Mouse (Mus musculus): ENCODE results near the gene Coro2b. TPM values are rescaled to one million over a fixed set of nuclear protein-coding genes. Genes with fewer than 3 reads are reported as not detected.

The Coro2b gene
- 17.5 and 30.7 TPM in 2 replicates for polyA plus RNA-seq (2016; fragmentation: Nextera tagmentation; extraction: Ambion mirVana)

DNA sequence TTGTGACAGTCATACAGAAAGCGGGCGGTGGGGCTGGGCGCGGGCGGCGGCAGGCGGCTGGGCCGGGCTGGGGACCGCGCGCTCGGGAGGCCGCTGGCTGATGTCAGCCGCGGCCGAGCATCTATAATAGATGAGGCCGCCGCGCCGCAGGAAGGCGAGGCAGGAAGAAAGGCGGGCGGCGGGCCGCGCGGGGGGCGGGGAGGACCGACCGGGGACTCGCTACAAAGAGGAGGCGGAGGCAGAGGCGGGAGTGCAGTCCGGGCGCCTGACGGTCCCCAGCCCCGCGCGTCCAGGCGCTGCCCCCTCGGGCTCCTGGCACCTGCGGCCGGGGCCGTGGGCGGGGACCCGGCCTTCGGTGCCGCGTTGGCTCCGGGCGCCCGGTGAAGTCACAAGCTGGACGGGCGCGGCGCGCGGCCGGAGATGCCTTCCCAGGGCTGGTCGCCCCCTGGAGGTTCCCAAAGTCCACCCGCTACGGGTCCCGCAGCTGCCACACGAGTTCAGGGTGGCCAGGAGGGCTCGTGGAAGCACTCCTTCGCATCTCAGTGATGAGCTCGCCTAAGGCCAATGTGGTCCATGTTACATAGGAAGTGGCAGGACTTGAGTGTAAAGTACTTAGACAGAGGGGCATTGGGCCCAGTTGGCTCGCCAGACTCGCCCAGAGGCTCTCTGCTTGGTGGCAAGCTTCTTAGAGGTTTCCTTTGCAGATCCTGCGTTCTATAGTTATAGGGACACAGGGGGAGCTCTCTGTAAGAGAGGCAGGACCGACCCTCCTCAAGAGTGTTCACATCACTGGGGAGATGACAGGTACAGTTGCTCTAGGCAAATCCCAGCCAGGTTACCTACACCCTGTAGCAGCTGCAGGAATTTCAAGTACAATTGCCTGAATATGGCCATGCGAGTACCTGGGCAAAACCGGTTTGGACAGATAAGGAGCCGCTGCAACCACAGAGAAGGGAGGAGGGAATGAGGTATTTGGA is at the start of gene Coro2b:
TSS of gene Coro2b (minus strand) at position 390 of the 977 bp plus-strand sequence.
- Histone ChIP-seq H3K4me1 (replicated peaks) (peaks cover 85% of the 10 kb centered on the region), H3K9me3 (no peaks in the 10 kb centered on the region), H3K4me3 (peak within 1 kb of the TSS; percentile 75), H3K27ac (peak within 1 kb of the TSS; percentile 96), H3K36me3 (no peaks in the 10 kb centered on the region), H3K27me3 (ENCODE audit: insufficient read depth, poor library complexity, severe bottlenecking) (peaks cover 47% of the 10 kb centered on the region)
- 1% methylated on average over 73 of the region's 74 CpGs for WGBS
- peak; percentile 74 for DNase-seq (ENCODE audit: low spot score)

DNA sequence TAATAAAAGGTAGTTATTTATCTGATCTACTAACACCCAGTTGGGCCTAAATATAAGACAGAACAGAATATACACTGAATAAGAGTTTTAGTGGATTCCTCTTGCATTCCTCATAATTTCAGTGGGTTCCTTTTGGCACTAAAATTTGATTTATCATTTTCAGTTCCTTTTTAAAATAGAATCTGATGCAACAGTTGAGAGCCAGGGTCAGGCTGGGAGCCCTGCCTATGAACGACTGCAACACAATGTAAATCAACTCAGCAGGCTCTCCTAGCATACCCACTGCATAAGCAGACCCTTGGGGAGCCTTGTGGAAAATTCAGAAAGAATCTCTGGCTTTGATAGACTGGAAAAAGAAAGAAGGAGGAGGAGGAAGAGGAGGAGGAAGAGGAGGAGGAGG is 40.7 kb upstream of the Coro2b start:
- Histone ChIP-seq H3K4me3 (no peak overlapping the region), H3K36me3 (no peaks in the 10 kb centered on the region), H3K27ac (no peak overlapping the region), H3K27me3 (ENCODE audit: insufficient read depth, poor library complexity, severe bottlenecking) (no peaks in the 10 kb centered on the region), H3K9me3 (no peaks in the 10 kb centered on the region), H3K4me1 (replicated peaks) (no peaks in the 10 kb centered on the region)
- WGBS = 68% methylated on average over 1 of the region's 1 CpGs
- DNase-seq (ENCODE audit: low spot score) = no peak

- Histone ChIP-seq H3K4me1 (replicated peaks) (no peaks in the 10 kb centered on the region), H3K4me3 (no peak overlapping the region), H3K27me3 (ENCODE audit: insufficient read depth, poor library complexity, severe bottlenecking) (no peaks in the 10 kb centered on the region), H3K9me3 (no peaks in the 10 kb centered on the region), H3K27ac (no peak overlapping the region), H3K36me3 (no peaks in the 10 kb centered on the region)
- WGBS = 83% methylated on average over 6 of the region's 6 CpGs
- no peak for DNase-seq (ENCODE audit: low spot score)
These were observed 32.3 kb upstream of the Coro2b start for GRCm38 (mm10) chr9:62569121-62569520.

GRCm38 (mm10) chr9:62567818-62568217 is 31.0 kb upstream of the Coro2b start:
- no peaks in the 10 kb centered on the region for H3K27me3 ChIP-seq (ENCODE audit: insufficient read depth, poor library complexity, severe bottlenecking)
- no peaks in the 10 kb centered on the region for H3K36me3 ChIP-seq
- WGBS = 94% methylated on average over 1 of the region's 1 CpGs
- DNase-seq (ENCODE audit: low spot score) = no peak
- no peaks in the 10 kb centered on the region for H3K4me1 ChIP-seq (replicated peaks)
- no peak overlapping the region for H3K27ac ChIP-seq
- H3K9me3 ChIP-seq = no peaks in the 10 kb centered on the region
- H3K4me3 ChIP-seq = no peak overlapping the region

DNA sequence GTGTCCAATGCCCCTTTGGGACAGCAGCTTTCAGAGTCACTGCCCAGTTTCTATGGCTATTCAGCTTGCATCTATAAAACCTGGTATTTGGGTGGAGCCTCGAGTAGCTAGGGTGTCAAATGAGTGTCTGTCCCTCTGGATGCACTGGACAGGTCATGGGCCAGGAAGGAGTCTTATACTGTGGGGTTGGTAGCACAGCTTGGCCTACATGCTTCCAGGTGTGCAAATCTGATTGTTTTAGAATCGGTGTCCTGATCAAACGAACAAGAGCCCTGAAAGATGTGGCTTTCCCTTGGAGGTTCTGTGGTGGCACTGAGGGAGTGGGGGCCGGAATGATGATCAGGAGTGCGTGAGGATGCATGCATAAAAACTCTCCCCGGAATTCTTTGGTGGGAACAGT is 25.4 kb upstream of the Coro2b start:
- 0 out of 2 replicates have a peak, but pooled peaks cover 3% of the 10 kb centered on the region for H3K27me3 ChIP-seq (ENCODE audit: insufficient read depth, poor library complexity, severe bottlenecking)
- H3K4me1 ChIP-seq (replicated peaks) = no peaks in the 10 kb centered on the region
- no peak overlapping the region for H3K4me3 ChIP-seq
- no peaks in the 10 kb centered on the region for H3K9me3 ChIP-seq
- no peaks in the 10 kb centered on the region for H3K36me3 ChIP-seq
- DNase-seq (ENCODE audit: low spot score) = peak; percentile 1
- no peak overlapping the region for H3K27ac ChIP-seq
- WGBS = 89% methylated on average over 6 of the region's 6 CpGs

DNA sequence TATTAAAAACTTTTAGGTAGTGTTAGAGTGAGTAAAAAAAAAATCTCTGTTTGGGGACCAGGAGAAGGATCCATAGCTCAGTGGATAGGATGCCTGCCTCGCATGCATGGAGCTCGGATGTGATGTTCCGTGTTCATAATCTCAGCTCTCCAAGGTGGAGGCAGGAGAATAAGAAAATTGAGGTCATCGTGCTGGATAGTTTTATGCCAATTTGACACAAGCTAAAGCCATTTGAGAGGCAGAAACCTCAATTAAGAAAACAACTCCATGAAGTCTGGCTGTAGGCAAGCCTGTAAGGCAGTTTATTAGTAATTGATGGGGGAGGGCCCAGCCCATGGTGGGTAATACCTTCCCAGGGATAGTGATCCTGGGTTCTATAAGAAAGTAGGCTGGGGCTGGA is 23.6 kb upstream of the Coro2b start:
- no peaks in the 10 kb centered on the region for H3K9me3 ChIP-seq
- H3K4me3 ChIP-seq = no peak overlapping the region
- WGBS = 93% methylated on average over 4 of the region's 4 CpGs
- H3K27me3 ChIP-seq (ENCODE audit: insufficient read depth, poor library complexity, severe bottlenecking) = 0 out of 2 replicates have a peak, but pooled peaks cover 3% of the 10 kb centered on the region
- no peak overlapping the region for H3K27ac ChIP-seq
- peaks cover under 1% of the 10 kb centered on the region for H3K4me1 ChIP-seq (replicated peaks)
- no peak for DNase-seq (ENCODE audit: low spot score)
- H3K36me3 ChIP-seq = no peaks in the 10 kb centered on the region

DNA sequence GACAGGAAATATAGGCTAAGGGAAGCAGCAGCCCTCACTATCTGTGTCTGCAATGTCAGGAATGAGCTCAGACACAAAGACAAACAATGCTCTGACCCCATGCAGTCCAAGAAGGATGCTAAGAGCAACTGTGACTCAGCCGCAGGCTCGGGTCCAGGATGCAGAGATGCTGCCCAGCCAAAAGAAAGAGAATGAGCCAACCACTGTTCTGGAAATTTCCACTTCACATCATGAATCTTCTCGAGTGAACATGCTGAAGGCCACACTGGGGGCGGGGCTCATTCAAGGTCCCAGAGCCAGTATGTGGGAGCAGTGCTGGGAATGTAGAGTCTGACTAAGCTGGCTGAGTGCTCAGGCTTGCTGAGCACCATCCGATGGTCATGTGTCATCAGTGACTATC is 23.2 kb upstream of the Coro2b start:
- DNase-seq (ENCODE audit: low spot score) = no peak
- H3K36me3 ChIP-seq = no peaks in the 10 kb centered on the region
- 0 out of 2 replicates have a peak, but pooled peaks cover 3% of the 10 kb centered on the region for H3K27me3 ChIP-seq (ENCODE audit: insufficient read depth, poor library complexity, severe bottlenecking)
- H3K9me3 ChIP-seq = no peaks in the 10 kb centered on the region
- 68% methylated on average over 5 of the region's 5 CpGs for WGBS
- H3K4me1 ChIP-seq (replicated peaks) = peaks cover 5% of the 10 kb centered on the region
- H3K4me3 ChIP-seq = no peak overlapping the region
- H3K27ac ChIP-seq = no peak overlapping the region

- WGBS = 89% methylated on average over 3 of the region's 3 CpGs
- Histone ChIP-seq H3K9me3 (no peaks in the 10 kb centered on the region), H3K4me3 (no peak overlapping the region), H3K27ac (no peak overlapping the region), H3K4me1 (replicated peaks) (peaks cover 11% of the 10 kb centered on the region), H3K27me3 (ENCODE audit: insufficient read depth, poor library complexity, severe bottlenecking) (0 out of 2 replicates have a peak, but pooled peaks cover 3% of the 10 kb centered on the region), H3K36me3 (no peaks in the 10 kb centered on the region)
- DNase-seq (ENCODE audit: low spot score) = no peak
These were observed 22.6 kb upstream of the Coro2b start for GRCm38 (mm10) chr9:62559446-62559845.

GRCm38 (mm10) chr9:62558058-62558457 is 21.2 kb upstream of the Coro2b start:
- Histone ChIP-seq H3K36me3 (no peaks in the 10 kb centered on the region), H3K27me3 (ENCODE audit: insufficient read depth, poor library complexity, severe bottlenecking) (0 out of 2 replicates have a peak, but pooled peaks cover 3% of the 10 kb centered on the region), H3K9me3 (no peaks in the 10 kb centered on the region), H3K4me3 (no peak overlapping the region), H3K27ac (no peak overlapping the region), H3K4me1 (replicated peaks) (peaks cover 22% of the 10 kb centered on the region)
- DNase-seq (ENCODE audit: low spot score) = no peak
- 91% methylated on average over 8 of the region's 8 CpGs for WGBS

- no peak overlapping the region for H3K27ac ChIP-seq
- H3K36me3 ChIP-seq = no peaks in the 10 kb centered on the region
- H3K4me1 ChIP-seq (replicated peaks) = peaks cover 22% of the 10 kb centered on the region
- 0 out of 2 replicates have a peak, but pooled peaks cover 3% of the 10 kb centered on the region for H3K27me3 ChIP-seq (ENCODE audit: insufficient read depth, poor library complexity, severe bottlenecking)
- DNase-seq (ENCODE audit: low spot score) = no peak
- 93% methylated on average over 6 of the region's 6 CpGs for WGBS
- no peaks in the 10 kb centered on the region for H3K9me3 ChIP-seq
- no peak overlapping the region for H3K4me3 ChIP-seq
These were observed 19.9 kb upstream of the Coro2b start for GRCm38 (mm10) chr9:62556748-62557147.

GRCm38 (mm10) chr9:62555258-62555856 is 18.5 kb upstream of the Coro2b start:
- no peak for DNase-seq (ENCODE audit: low spot score)
- no peaks in the 10 kb centered on the region for H3K36me3 ChIP-seq
- H3K27ac ChIP-seq = no peak overlapping the region
- peaks cover 3% of the 10 kb centered on the region; the same call in 1 of the 2 replicates for H3K27me3 ChIP-seq (ENCODE audit: insufficient read depth, poor library complexity, severe bottlenecking)
- H3K4me3 ChIP-seq = no peak overlapping the region
- H3K9me3 ChIP-seq = no peaks in the 10 kb centered on the region
- H3K4me1 ChIP-seq (replicated peaks) = peaks cover 30% of the 10 kb centered on the region
- WGBS = 69% methylated on average over 5 of the region's 5 CpGs

DNA sequence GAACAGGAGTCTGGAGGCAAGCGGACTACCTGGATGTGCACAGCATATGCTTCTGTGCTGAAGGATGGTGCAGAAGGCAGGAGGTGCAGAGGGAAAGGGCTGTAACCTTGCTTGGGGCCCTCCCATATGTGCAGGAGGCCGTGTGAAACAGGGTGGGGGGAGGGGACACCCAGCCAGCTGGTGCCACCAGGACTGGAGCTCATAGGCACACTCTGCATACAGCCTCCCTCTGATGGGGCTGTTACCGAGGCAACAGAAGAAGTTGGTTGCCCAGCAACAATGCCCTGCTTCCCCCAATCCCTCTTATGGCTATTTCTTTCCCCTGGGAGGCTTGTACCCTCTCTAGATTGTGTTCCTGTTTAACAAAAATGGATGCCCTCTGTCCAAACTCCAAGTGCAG is 17.8 kb upstream of the Coro2b start:
- Histone ChIP-seq H3K4me1 (replicated peaks) (peaks cover 31% of the 10 kb centered on the region), H3K27ac (peak overlapping the region; percentile 42), H3K4me3 (no peak overlapping the region), H3K9me3 (no peaks in the 10 kb centered on the region), H3K27me3 (ENCODE audit: insufficient read depth, poor library complexity, severe bottlenecking) (peaks cover 3% of the 10 kb centered on the region; the same call in 1 of the 2 replicates), H3K36me3 (no peaks in the 10 kb centered on the region)
- WGBS = 46% methylated on average over 3 of the region's 3 CpGs
- peak; percentile 57 for DNase-seq (ENCODE audit: low spot score)
